Mouse (Mus musculus) lung, adult 18-20 months (tissue): ENCODE results near the gene Tent5a.

ENCODE experiments used
- DNase-seq, 2 experiments: peaks; one replicate each; pipeline ENCODE4 v3.0.0; 2022; ENCODE audit warnings: mixed read lengths in 2 of 2

Tent5a gene

GRCm38 (mm10) chr9:85327242-85328211 lies at the start of gene Tent5a:
TSS of gene Tent5a (minus strand) at chr9:85327348.
- peak; percentile 82 to 84 for DNase-seq

GRCm38 (mm10) chr9:85376643-85377307 lies 49.6 kb upstream of the Tent5a start:
- no peak for DNase-seq

- DNase-seq = no peak
These were observed 48.0 kb upstream of the Tent5a start for GRCm38 (mm10) chr9:85375152-85375551.

GRCm38 (mm10) chr9:85372034-85372433 lies 44.9 kb upstream of the Tent5a start:
- DNase-seq = no peak

- DNase-seq = no peak
These were observed 42.4 kb upstream of the Tent5a start for GRCm38 (mm10) chr9:85369512-85369911.

GRCm38 (mm10) chr9:85357154-85357860 lies 30.2 kb upstream of the Tent5a start:
- DNase-seq = no peak

GRCm38 (mm10) chr9:85355559-85355958 lies 28.4 kb upstream of the Tent5a start:
- DNase-seq = no peak

GRCm38 (mm10) chr9:85347823-85348523 lies 20.8 kb upstream of the Tent5a start:
- no peak for DNase-seq

- DNase-seq = peak in 1 of 2 experiments; percentile 60
These were observed 16.0 kb upstream of the Tent5a start for GRCm38 (mm10) chr9:85342892-85343785.

- DNase-seq = no peak
These were observed 13.2 kb upstream of the Tent5a start for GRCm38 (mm10) chr9:85340303-85340702.

GRCm38 (mm10) chr9:85336046-85336445 lies 8.9 kb upstream of the Tent5a start:
- DNase-seq = peak; percentile 13 to 37

- no peak for DNase-seq
These were observed 4.4 kb upstream of the Tent5a start for GRCm38 (mm10) chr9:85331521-85331920.

GRCm38 (mm10) chr9:85328259-85328658 lies 1.1 kb upstream of the Tent5a start:
- peak; percentile 82 to 84 for DNase-seq

GRCm38 (mm10) chr9:85326292-85327241 lies 581 bp downstream of the Tent5a start:
- peak; percentile 59 to 65 for DNase-seq

- peak in 1 of 2 experiments; percentile 21 for DNase-seq
These were observed 1.8 kb downstream of the Tent5a start for GRCm38 (mm10) chr9:85325201-85325868.

- DNase-seq = no peak
These were observed 2.8 kb downstream of the Tent5a start for GRCm38 (mm10) chr9:85324158-85324875.

- DNase-seq = no peak
These were observed 6.8 kb downstream of the Tent5a start for GRCm38 (mm10) chr9:85320167-85320951.

GRCm38 (mm10) chr9:85316122-85316521 lies 11.0 kb downstream of the Tent5a start:
- no peak for DNase-seq
